Mouse (Mus musculus): ENCODE results near the gene Sgcb. TPM values are rescaled to one million over a fixed set of nuclear protein-coding genes. Genes with fewer than 3 reads are reported as not detected.
A peak's percentile ranks its signal among the peaks of the same experiment; 100 is the strongest.

Sgcb gene
- 10 to 100 TPM; 11.6 to 12.5 (median 12.4) TPM for polyA plus RNA-seq (2017; shearing (Covaris generic))

DNA sequence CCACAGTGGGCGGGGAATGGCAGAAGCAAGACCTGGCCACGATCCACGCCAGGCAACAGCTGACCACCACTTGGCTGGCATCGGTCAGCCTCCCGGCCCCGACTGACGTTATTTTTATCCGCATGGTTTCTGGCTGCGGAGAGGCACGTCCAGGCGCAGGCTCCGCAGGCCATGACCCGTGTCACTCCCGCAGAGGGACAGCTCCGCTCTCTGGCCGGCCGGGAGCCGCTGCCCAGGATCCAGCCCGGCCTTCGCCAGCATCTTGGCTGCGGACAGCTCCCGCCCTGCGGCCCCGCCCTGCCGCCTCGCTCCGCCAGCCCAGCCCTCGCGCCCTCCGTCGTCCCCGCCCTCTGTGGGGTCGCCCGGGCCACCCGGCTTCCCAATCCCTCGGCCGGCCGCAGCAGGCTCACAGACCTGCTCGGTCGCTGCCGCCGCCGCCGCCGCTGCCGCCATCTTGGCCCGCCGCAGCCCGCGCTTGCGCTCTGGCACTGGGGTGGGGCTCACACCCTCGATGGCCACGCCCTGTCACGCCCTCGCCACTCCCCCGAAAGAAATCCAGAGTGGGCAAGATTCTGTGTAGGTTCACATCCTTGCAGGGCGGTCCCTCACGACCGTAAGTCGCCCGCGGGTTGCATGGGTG is at the start of gene Sgcb:
Sgcb (minus strand) TSS at position 530 of the 640 bp plus-strand sequence.
- ATAC-seq = peak; percentile 74

DNA sequence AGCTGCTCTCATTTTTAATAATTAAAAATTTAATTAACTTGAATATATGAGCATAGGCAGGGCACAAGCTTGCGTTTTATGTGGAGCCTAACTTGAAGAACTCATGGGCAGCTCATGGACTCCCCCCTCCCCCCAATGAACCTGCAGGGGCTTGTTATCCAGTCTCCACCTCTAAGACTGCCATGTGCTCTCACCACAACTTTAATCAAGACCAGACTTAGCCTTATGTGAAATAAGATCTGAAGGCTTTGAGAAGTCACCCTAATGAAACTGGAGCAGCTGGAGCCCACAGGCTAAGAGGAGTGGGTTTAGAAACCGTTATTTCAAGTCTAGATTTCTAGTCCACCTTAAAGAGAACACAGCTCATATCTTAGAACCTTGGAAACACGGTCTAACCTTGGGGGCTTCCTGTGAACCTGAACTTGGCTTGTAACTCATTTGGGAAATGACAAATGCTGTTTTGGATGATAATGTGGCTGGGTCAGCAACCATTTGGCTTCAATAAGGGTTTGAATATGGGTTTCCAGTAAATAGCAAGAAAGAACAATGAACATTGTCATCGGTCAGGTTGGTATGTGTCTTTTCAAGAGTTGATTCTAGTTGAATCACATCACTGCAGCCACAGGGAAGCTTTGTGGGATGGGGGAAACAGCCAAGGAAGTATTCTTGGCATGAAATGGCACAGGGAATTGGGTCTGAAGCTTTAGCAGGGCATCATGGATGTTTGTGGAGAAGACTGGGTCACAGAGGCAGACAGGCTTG is 46.8 kb upstream of the Sgcb start:
- ATAC-seq = no peak

- ATAC-seq = no peak
These were observed 46.2 kb upstream of the Sgcb start for GRCm38 (mm10) chr5:73693778-73694177.

DNA sequence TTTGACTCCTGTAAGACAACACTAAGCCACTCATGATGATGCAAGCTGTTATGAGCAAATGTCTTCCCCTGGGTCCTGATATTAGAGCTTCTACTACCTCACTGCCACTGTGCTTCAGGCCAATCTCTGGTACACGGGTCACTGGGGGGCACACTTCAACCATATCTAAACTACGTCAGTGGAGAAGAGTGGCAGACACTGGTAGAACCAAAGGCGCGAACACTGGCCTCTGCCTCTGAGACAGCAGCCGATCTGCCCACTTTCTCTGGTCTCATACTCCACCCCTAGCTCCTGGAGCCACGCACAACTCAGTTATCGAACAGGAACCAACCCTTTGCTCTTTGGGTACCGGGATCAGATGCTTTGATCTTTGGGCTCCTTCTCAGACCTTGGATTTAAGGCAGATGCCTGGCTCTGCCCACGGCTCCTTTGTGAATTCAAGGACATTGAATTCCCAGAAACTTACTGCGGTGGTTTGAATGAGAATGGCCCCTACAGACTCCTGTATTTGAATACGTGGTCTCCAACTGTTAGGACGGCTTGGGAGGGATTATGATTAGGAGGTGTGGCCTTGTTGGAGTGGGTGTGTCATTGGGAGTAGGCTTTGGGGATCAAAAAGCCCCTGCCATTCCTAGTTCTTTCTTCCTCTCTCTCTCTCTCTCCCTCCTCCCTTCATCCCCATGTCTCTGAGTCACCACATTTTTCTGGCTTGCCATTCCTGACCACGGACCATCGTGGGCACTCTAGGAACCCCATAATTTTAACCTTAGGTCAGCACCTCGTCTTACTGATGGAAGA is 44.3 kb upstream of the Sgcb start:
- ATAC-seq = no peak

DNA sequence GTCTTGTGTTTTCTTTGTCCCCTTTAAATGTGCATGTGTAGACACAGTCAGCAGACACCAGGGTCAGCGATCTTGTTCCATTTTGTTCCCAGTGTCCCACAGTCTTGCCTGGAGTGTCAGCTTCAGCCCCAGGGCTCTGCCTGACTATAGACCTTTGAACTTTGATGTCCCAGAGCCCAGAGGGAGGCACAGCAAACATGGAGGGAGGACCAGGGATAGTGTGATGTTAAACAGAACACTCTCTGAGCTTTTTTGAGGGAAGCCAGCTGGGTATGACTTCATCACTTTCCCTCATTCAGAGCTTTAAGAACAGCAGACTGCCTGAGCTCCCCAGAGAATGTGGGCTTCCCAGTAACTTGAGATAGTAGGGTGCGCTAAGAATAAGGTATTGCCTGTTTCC is 42.6 kb upstream of the Sgcb start:
- no peak for ATAC-seq

- no peak for ATAC-seq
These were observed 41.0 kb upstream of the Sgcb start for GRCm38 (mm10) chr5:73688576-73688975.

DNA sequence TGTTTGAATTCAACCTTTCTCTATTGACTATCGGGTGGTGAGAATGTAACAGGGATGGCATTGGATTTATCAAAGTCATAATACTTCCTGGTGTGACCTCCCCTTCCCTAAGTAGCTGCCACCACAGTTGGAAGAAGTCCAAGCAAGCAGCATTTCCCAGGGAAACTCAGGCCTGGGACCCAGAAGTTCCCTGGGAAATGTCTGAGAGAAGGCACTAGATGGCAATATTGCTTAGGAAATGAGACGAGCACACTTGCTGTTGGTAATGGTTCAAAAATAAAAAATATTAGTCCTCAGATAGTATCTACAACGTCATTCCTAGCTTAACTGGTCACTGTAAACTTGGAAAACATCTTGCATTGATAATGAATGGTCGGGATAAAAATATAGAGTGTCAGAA is 38.6 kb upstream of the Sgcb start:
- no peak for ATAC-seq

DNA sequence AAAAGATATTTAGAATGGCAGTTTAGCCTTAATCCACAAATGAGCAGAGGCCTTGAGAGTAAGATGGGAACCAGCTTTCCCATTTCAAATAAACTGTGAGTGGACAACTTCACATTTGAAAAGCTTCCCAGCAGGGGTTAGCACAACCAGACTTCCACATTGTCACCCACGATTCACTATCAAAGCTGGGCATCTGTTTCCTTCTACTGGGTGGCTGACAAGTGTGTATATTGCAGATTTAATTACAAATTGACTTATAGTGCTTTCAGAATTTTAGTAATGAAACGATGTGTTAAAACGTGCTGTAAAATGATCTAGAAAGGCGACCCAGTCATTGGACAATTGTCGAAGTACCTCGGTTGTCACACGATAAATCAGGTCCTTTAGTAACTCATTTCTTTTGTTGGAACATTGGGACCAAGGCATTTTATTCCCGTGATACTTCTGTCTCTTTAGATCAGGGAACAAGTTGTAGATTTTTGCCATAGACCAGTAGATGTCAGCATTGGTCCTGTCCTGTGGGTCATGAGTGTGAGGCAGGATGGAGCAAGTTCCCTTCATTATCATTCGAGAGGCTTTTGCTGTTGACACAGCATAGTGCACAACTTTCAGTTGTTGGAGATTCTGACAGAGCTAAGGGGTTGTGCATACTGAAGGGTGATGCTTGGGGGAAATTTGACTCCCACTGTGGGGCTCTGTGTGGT is 36.3 kb upstream of the Sgcb start:
- no peak for ATAC-seq

GRCm38 (mm10) chr5:73683221-73683620 is 35.6 kb upstream of the Sgcb start:
- ATAC-seq = no peak

GRCm38 (mm10) chr5:73676626-73677025 is 29.0 kb upstream of the Sgcb start:
- no peak for ATAC-seq

DNA sequence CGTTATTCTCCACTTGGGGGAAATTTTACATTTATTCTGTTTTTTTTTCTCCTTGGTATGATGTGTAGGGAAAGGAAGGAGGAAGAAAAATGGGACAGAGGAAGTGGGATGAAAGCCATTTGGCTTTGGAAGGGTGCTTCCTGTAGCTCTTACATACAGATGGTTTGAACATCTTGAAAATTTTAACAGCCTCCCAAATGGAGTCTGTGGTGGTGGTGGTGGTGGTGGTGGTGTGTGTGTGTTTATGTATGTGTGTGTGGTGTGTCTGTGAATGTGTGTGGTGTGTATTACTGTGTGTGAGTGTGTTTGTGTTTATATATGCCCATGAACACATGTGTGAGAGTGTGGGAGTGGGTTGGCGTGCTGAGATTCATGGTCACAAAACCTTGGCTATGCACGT is 28.0 kb upstream of the Sgcb start:
- no peak for ATAC-seq

GRCm38 (mm10) chr5:73669386-73669785 is 21.8 kb upstream of the Sgcb start:
- ATAC-seq = no peak

DNA sequence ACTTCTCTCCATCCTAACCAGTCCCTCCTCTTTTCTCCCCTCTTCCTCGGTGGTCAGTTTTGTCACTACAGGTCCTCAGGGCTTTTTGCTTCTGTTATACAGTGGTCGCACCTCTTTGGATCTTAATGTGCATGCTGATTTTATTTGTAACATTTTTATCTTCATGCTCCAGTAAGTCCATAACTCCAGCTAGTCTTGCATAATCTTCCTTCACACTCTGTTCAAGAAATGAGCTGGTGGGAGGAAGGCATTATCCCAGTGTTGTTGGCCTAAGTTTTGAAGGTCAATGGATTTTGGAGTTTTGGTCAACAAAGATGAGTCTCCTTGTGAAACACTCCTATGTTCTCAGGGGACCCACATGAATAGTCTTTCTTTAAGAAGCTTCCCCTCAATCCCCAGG is 20.3 kb upstream of the Sgcb start:
- ATAC-seq = no peak

DNA sequence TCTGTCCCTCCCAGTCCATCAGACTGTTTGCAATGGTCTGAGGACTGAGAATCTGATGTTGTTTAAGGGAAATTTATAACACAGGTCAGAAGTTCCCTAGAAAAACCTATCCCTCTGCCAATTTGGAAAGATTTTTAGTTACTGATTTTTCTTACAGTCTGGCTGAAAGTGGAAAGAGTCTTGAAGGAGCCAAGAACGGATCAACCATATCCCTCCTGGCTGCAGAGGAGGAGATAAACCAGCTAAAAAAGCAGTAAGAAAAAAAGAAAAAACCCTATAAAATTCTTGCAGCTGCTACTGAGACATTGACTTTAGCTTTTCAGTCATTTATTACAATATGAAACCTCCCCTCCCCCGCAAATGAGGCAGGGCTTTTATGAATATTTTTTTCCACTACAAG is 19.1 kb upstream of the Sgcb start:
- ATAC-seq = no peak

DNA sequence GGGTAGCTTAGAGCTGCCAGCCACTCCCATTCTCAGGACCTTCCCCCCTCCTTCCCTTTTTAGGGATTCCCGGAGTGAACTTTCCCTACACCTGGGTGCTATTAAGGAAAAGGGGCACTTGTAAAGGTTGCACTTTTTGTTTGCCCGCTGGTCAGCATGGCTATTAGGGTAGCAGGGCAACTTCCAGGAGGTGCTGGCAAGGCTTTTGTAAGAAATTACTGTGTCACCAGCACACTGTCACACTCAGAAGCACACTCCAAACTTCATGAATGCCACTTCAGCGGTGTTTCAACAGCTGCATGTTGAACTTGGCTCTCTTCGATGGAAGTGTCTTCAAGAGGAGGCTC is 4.2 kb upstream of the Sgcb start:
- ATAC-seq = no peak

- peak; percentile 15 for ATAC-seq
These were observed 3.7 kb upstream of the Sgcb start, which contains the start of gene Spata18 for GRCm38 (mm10) chr5:73651061-73651854. Gene Spata18, plus strand, starts transcription at chr5:73651379.

DNA sequence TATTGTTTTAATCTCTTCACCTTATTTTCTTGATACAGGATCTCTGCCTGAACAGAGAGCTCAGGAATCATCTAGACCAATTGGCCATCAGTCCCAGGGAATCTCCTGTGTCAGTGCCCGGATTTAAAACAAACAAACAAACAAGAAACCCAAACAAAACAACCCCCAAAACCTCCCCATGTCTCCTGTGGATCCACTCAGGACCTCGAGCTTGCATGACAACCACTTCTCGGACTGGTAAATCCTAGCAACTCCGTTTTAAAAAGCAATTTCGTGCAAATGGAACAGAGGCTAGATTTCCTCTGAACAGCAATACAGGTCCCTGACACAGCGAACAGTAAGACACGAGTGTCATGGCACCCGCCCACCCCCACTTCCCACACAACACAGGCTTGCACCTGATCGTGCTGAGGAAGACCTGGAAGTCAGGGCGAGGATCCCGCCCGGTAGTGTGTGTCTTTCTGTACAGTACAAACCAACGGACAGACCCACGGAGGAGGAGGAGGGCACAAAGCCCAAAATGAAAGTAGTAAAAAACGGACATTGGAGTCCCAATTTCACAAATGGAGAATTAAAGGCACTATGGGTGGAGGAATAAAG is 2.9 kb upstream of the Sgcb start:
- ATAC-seq = peak; percentile 11

DNA sequence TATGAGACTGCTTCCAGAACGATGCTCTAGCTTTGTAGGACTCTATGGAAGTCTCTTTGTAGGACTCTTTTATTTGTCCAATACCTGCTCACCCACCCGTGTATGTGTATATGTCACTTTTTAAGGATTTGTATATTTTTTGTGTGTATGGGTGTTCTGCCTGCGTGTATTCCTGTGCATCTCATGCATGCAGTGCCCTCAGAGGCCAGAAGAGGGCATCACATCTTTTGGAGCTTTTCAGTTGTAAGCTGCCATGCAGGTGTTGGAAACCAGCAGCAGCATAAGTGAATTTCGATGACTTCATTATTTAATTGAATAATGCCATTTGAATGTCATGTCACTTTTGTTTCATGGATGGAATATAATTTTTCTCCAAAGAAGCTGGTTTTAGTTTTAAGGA is 5.5 kb downstream of the Sgcb start:
- ATAC-seq = no peak

DNA sequence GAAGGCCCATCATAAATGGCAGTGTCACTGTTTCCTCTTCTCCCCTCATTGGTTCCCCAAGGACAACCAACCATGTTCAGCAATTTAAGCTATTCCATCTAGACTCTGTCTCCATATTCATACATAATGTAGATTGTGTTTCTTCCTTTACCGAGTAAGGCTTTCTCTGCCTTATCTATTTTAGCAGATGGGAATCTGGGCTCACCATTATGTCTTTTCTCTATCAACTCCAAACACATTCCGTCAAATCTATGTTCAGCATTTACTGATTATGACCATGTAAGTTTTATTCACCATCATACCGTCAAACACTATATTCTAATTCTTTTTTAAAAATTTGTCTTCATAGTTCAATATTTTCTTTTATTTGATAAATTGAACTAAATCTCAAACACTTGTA is 6.5 kb downstream of the Sgcb start:
- ATAC-seq = no peak

- peak; percentile 85 for ATAC-seq
These were observed 10.1 kb downstream of the Sgcb start for GRCm38 (mm10) chr5:73637337-73638107.

- ATAC-seq = no peak
These were observed 14.4 kb downstream of the Sgcb start for GRCm38 (mm10) chr5:73633141-73633540.
